Mouse (Mus musculus): ENCODE results near the gene Brsk1. TPM values are rescaled to one million over a fixed set of nuclear protein-coding genes. Genes with fewer than 3 reads are reported as not detected.

Gene Brsk1
- polyA plus RNA-seq (2012; rRNA removed): 43.1 and 53.5 TPM in 2 replicates

DNA sequence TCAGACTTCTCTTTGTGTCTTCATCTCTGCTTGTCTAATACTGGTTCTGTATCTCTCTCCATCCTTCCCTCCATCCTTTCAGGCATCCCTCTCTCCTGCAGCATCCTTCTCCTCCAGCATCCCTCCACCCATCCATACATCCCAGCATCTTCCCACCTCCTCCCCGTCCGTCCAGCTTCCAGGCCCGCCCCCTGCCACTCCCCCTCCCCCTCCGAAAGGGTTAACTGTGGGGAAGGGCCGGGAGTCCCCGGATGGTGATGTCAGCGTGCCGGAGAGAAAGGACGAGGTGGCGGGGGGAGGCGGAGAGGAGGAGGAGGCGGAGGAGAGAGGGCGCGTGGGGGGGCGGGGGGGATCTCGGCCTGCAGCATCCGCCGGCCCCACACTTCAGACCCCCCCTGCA lies at the start of gene Brsk1:
TSS of gene Brsk1 (plus strand) at position 218 of the 400 bp plus-strand sequence.

DNA sequence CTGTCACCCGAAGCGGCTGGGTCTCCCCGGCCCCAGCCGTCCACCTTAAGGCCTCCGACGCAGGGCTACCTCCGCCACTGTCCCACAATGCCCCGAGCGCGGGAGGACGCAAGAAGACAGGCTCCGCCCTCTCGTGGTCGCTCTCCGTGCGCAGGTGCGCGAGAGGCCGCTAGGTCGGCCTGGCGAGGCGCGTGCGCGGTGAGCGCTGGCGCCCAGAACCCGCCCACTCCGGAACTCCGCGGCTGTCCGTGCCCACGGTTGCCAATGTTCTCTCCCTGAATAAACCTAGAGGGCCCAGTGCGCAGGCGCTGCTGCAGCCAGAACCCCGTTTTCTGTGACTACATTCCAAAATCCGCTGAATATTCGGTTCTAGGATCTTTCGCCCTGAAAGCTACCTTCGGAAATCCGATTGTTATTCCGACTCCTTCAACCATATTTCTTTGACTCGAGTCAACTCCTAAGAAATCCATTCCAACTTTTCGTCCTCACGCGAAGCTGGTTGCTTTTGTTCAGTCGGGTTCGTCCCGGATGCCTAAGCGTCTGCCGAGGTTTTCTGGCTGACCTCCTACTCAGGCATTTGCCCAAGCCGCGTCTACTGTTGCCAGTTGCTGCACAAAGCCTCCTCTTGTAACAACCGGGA lies 31.4 kb upstream of the Brsk1 start, which contains the start of gene Ppp6r1:
TSS of gene Ppp6r1 (minus strand) at position 108 of the 640 bp plus-strand sequence.

DNA sequence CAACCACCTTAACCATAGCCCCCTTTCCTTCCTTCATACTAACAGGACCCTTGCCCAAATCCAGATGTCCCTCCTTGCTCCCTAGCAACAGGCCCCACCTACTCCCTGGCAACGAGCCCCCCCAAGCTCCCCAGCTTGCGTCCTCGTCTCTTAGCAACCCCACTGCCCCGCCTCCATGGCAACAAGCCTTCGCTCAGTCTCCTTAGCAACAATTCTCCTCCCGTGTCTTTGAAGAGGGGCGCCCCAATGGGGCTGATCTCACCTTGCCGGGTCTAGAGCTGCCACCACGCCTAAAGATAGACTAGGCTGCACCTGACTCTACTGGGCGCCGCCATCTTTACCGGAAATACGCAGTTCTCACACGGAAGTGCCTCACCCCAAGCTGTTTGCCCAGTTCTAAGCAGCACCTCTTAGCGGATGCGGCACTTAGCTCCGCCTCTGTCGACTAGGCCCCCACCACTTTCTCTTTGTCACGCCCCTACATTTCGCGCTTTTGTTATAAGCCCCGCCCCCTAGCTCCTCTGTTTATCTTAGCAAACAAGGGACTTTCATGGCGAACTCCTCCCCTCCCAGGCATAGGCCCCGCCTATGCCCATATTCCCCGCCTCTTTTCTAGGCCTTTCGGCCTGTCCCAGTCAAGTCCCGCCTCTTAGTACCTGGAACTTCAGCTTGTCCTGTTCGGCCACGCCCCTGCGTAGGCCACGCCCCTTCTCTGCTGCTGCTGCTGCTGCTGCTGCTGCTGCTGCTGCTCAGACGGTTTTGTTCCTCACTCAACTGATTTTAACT lies 5.6 kb upstream of the Brsk1 start, which contains the start of gene Hspbp1:
TSS of gene Hspbp1 (minus strand) at position 437 of the 786 bp plus-strand sequence.

DNA sequence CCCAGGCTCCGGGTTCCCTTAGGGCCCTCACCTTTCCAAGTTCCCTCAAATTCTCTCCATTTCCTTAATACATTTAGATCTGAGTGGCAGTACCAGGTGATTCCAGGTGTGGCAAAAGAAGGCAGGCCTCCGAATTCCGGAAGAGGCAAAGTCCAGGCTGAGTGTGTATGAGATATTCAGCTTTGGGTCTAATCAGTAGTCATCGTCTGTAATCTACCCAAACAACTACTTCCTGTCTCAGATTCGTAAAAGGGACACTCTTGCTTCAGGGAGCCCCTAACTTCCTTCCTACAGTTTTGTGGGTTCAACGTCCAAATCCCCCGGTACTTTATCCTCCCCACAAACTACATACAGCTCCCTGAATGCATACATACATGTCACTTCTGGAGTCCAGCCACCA lies 34.8 kb downstream of the Brsk1 start, which contains the start of gene Tmem150b:
TSS of gene Tmem150b (minus strand) at position 81 of the 400 bp plus-strand sequence.

DNA sequence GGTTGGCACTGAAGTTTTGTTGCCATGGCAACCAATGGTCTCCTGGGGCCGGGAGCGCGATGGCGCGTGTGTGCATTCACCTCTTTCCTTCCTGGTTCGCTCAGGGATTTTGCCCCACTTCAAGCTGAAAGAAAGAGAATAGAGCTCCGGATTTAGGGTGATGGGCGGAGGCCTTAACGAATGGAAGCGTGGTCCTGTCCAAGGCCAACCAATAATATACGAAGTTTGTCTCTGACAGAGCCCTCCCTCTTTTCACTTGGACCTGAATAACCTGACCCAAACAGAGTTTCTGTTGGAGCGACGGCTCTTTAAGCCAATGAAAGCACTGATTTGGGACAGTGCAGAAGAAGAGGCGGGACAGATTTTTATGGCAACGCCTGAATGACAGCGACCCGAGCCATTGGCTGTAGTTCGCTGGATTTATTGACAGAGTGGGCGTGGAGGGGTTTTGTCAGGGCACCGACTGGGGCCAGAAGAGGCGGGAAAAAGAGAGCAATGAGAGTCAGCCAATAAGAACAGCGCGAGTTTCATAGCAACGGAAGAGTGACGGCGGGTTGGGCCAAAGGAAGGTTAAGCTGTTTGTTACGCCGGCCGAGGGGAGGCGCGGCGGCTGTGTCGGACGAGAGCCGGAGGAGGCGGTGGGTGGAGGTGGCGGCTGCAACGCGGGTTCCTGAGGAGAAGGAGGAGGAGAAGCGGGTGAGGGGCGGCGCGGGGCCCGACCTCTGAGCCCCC lies 49.3 kb downstream of the Brsk1 start, which contains the start of gene Kmt5c:
TSS of gene Kmt5c (plus strand) at position 572 of the 732 bp plus-strand sequence.

DNA sequence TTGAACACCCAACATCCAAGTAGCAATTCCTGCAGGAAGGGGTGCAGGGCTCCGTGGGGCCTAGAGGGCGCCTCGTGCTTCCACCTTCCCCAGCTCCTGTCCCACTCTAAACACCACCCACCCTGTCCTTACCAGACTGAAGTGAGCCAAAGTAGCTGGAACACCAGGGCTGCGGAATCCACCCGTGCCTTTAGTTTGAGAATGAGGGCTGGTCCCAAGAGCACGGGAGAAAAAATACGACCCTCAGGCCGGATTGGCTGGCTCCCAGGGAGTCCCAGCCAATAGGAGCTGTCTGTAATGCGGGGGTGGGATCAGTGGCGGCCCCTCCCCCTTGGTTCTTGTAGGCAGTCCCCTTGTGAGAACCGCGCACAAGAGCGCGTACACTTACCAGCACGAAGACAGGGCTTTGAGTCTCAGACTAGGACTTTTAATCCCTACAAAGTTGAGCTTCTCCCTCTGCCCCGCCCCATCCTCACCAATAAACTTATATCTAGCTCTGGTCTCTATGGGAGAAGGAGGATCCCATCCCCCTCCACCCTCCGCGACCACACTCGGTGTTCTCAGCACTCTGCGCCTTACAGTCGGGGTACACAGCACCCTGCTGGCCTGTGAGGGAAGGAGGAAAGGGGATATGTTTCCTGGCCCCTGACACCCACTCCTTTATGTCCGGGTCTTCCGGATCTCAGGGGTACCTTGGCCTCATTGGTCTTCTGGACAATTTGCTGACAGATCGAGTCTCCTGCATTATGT lies 62.6 kb downstream of the Brsk1 start, which contains the start of gene Cox6b2:
TSS of gene Cox6b2 (minus strand) at position 274 of the 750 bp plus-strand sequence.

Other genes with a start within 250 kb of the Brsk1 start
- gene Rdh13, start 245.0 kb upstream of the Brsk1 start, polyA plus RNA-seq (2012; rRNA removed): 26.7 and 28.3 TPM in 2 replicates
- gene Eps8l1, start 229.9 kb upstream of the Brsk1 start, polyA plus RNA-seq (2012; rRNA removed): 1.7 and 4.5 TPM in 2 replicates
- 92.1 and 120 TPM in 2 replicates for gene Ppp1r12c, start 188.9 kb upstream of the Brsk1 start, polyA plus RNA-seq (2012; rRNA removed)
- gene Tnnt1, start 174.2 kb upstream of the Brsk1 start, polyA plus RNA-seq (2012; rRNA removed): 19.4 and 82.3 TPM in 2 replicates
- 28.7 and 43.3 TPM in 2 replicates for gene Tnni3, start 166.4 kb upstream of the Brsk1 start, polyA plus RNA-seq (2012; rRNA removed)
- gene Dnaaf3, start 158.2 kb upstream of the Brsk1 start, polyA plus RNA-seq (2012; rRNA removed): 6.1 and 6.7 TPM in 2 replicates
- 11.1 and 11.5 TPM in 2 replicates for gene Syt5, start 143.1 kb upstream of the Brsk1 start, polyA plus RNA-seq (2012; rRNA removed)
- 0.14 and 0.18 TPM in 2 replicates for gene Ptprh, start 86.6 kb upstream of the Brsk1 start, polyA plus RNA-seq (2012; rRNA removed)
- gene Tmem86b, start 59.2 kb upstream of the Brsk1 start, polyA plus RNA-seq (2012; rRNA removed): 25.3 and 29.9 TPM in 2 replicates
- gene Ppp6r1, start 31.6 kb upstream of the Brsk1 start, polyA plus RNA-seq (2012; rRNA removed): 80.4 and 91.8 TPM in 2 replicates
- gene Hspbp1, start 5.5 kb upstream of the Brsk1 start, polyA plus RNA-seq (2012; rRNA removed): 57.7 and 58.5 TPM in 2 replicates
- 0.12 TPM in 1 of 2 replicates, not detected in the other for gene Tmem150b, start 34.6 kb downstream of the Brsk1 start, polyA plus RNA-seq (2012; rRNA removed)
- gene Kmt5c, start 49.5 kb downstream of the Brsk1 start, polyA plus RNA-seq (2012; rRNA removed): 164 and 180 TPM in 2 replicates
- gene Cox6b2, start 62.5 kb downstream of the Brsk1 start, polyA plus RNA-seq (2012; rRNA removed): 73.2 and 102 TPM in 2 replicates
- gene Fam71e2, start 80.7 kb downstream of the Brsk1 start, polyA plus RNA-seq (2012; rRNA removed): not detected in 2 replicates
- gene Il11, start 92.3 kb downstream of the Brsk1 start, polyA plus RNA-seq (2012; rRNA removed): 0.10 and 0.12 TPM in 2 replicates
- not detected in 2 replicates for gene Tmem190, start 92.3 kb downstream of the Brsk1 start, polyA plus RNA-seq (2012; rRNA removed)
- gene Tmem238, start 99.1 kb downstream of the Brsk1 start, polyA plus RNA-seq (2012; rRNA removed): 2.8 and 3.2 TPM in 2 replicates
- 672 and 775 TPM in 2 replicates for gene Rpl28, start 102.3 kb downstream of the Brsk1 start, polyA plus RNA-seq (2012; rRNA removed)
- gene Ube2s, start 122.0 kb downstream of the Brsk1 start, polyA plus RNA-seq (2012; rRNA removed): 468 and 512 TPM in 2 replicates
- gene Shisa7, start 154.1 kb downstream of the Brsk1 start, polyA plus RNA-seq (2012; rRNA removed): 14.0 and 22.4 TPM in 2 replicates
- 2.3 and 2.8 TPM in 2 replicates for gene Isoc2b, start 179.7 kb downstream of the Brsk1 start, polyA plus RNA-seq (2012; rRNA removed)
- gene Isoc2a, start 186.5 kb downstream of the Brsk1 start, polyA plus RNA-seq (2012; rRNA removed): 9.2 TPM in 2 replicates
- 0.17 and 0.24 TPM in 2 replicates for gene Gm36210, start 215.9 kb downstream of the Brsk1 start, polyA plus RNA-seq (2012; rRNA removed)
- 11.2 and 12.9 TPM in 2 replicates for gene Zfp628, start 224.6 kb downstream of the Brsk1 start, polyA plus RNA-seq (2012; rRNA removed)
- 7.2 and 22.6 TPM in 2 replicates for gene Nat14, start 231.4 kb downstream of the Brsk1 start, polyA plus RNA-seq (2012; rRNA removed)
- gene Ssc5d, start 235.2 kb downstream of the Brsk1 start, polyA plus RNA-seq (2012; rRNA removed): 5.9 and 6.9 TPM in 2 replicates